Mouse (Mus musculus) cerebellum, postnatal 36 days (tissue): ENCODE measurements around the gene Gipc2.

Experiments
- DNase-seq, 2 experiments: peaks; one replicate each; pipeline ENCODE4 v3.0.0; 2021 to 2022; ENCODE audit warnings: mixed read lengths in 2 of 2

Gipc2 gene

GRCm38 (mm10) chr3:152189306-152189705 is 23.3 kb upstream of the Gipc2 start:
- no peak for DNase-seq

GRCm38 (mm10) chr3:152186106-152186505 is 20.1 kb upstream of the Gipc2 start:
- no peak for DNase-seq

- no peak for DNase-seq
Measured at GRCm38 (mm10) chr3:152183522-152183921, 17.5 kb upstream of the Gipc2 start.

GRCm38 (mm10) chr3:152180624-152181023 is 14.6 kb upstream of the Gipc2 start:
- no peak for DNase-seq

- no peak for DNase-seq
Measured at GRCm38 (mm10) chr3:152179285-152179684, 13.3 kb upstream of the Gipc2 start.

GRCm38 (mm10) chr3:152178816-152179215 is 12.8 kb upstream of the Gipc2 start:
- DNase-seq = no peak

- DNase-seq = no peak
Measured at GRCm38 (mm10) chr3:152172322-152172935, 6.4 kb upstream of the Gipc2 start.

- no peak for DNase-seq
Measured at GRCm38 (mm10) chr3:152171862-152172261, 5.8 kb upstream of the Gipc2 start.

GRCm38 (mm10) chr3:152171236-152171635 is 5.2 kb upstream of the Gipc2 start:
- no peak for DNase-seq

GRCm38 (mm10) chr3:152170407-152170806 is 4.4 kb upstream of the Gipc2 start:
- DNase-seq = no peak

GRCm38 (mm10) chr3:152168007-152168406 is 2.0 kb upstream of the Gipc2 start:
- no peak for DNase-seq

GRCm38 (mm10) chr3:152166699-152167451 is 845 bp upstream of the Gipc2 start:
- DNase-seq = peak; percentile 15 to 20

GRCm38 (mm10) chr3:152165351-152166098 is 505 bp downstream of the Gipc2 start:
- DNase-seq = peak; percentile 51 to 63

GRCm38 (mm10) chr3:152165014-152165350 is 1.0 kb downstream of the Gipc2 start:
- no peak for DNase-seq

- DNase-seq = no peak
Measured at GRCm38 (mm10) chr3:152163320-152163719, 2.7 kb downstream of the Gipc2 start.

- DNase-seq = no peak
Measured at GRCm38 (mm10) chr3:152160607-152161006, 5.4 kb downstream of the Gipc2 start.

GRCm38 (mm10) chr3:152159321-152159720 is 6.7 kb downstream of the Gipc2 start:
- no peak for DNase-seq

- DNase-seq = no peak
Measured at GRCm38 (mm10) chr3:152158344-152159291, 7.4 kb downstream of the Gipc2 start.

GRCm38 (mm10) chr3:152156816-152157496 is 9.1 kb downstream of the Gipc2 start:
- no peak for DNase-seq

GRCm38 (mm10) chr3:152155296-152155948 is 10.6 kb downstream of the Gipc2 start:
- no peak for DNase-seq

- no peak for DNase-seq
Measured at GRCm38 (mm10) chr3:152154095-152154494, 11.9 kb downstream of the Gipc2 start.

GRCm38 (mm10) chr3:152153152-152153551 is 12.9 kb downstream of the Gipc2 start:
- DNase-seq = no peak
